Mouse (Mus musculus) heart, postnatal 0 days (tissue): ENCODE results near the gene Fam98c.

ENCODE experiments used
- CTCF ChIP-seq: IDR thresholded peaks from 2 replicates; pipeline ENCODE4 v1.5.1; 2016; ENCODE audit warnings: antibody characterized with exemption, control low read depth, low read depth
- EP300 ChIP-seq: IDR thresholded peaks from 2 replicates; pipeline ENCODE4 v1.6.1; 2016; ENCODE audit warnings: antibody characterized with exemption, low read depth

DNA sequence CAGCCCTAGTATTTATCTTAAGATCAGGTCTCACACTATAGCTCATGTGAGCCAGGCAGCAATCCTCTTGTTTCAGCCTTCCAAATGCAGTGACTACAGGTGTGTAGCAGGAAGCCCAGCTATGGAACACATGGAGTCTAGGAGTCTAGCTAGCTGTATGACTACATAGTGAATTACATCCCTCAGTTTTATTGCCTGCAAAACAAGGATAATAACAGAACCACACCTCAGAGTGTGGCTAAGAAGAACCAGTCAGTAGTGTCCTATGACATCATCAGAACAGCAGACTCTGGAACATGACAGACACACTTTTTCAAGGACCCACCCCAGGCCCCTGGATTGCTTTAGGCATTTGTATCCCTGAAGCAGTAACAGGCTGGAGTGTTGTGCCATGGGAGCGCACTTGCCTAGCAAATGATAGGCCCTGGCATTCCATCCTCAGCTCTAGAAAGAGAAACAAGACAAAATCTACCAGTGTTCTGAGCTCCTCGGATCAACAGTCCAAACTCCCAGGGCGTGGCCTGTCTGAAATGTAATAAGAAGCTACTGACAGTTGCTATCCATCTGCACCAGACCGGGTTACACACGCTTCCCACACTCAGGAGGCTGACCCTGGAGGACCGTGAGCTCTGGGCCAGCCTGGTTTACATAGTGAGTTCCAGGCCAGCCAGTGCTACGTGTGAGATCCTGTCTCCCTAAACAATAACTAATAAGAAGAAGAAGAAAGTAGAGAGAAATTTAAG lies 9.2 kb downstream of the Fam98c start:
- no peak for TF ChIP-seq CTCF
- no peak for TF ChIP-seq EP300
